Mouse (Mus musculus) CH12.LX (cell line): ENCODE data around the gene Ulk4. TPM values are rescaled to one million over a fixed set of nuclear protein-coding genes. Genes with fewer than 3 reads are reported as not detected.

Experiments
- DNase-seq: peaks from one replicate; pipeline ENCODE4 v3.0.0-alpha.2; 2013; ENCODE audit errors: extremely low read depth
- H3K27ac ChIP-seq: 2 replicates; pipeline ENCODE4 v1.5.1; 2012; ENCODE audit warnings: low read depth, mild to moderate bottlenecking, control low read depth, moderate library complexity; ENCODE audit not compliant: insufficient read depth
- H3K27me3 ChIP-seq: replicated peaks from 2 replicates; pipeline ENCODE3; 2012; ENCODE audit warnings: inconsistent platforms
- H3K36me3 ChIP-seq, 2 experiments: replicated peaks in 1 of 2; 2 replicates each; pipeline versions ENCODE3 to v1.6.1; 2012; ENCODE audit warnings: inconsistent platforms in 1 of 2, low read length in 1 of 2, mild to moderate bottlenecking in 1 of 2, mixed read lengths in 1 of 2, moderate library complexity in 1 of 2; ENCODE audit not compliant: control insufficient read depth in 1 of 2, insufficient read depth in 1 of 2
- H3K4me1 ChIP-seq, 2 experiments: 2 replicates each; pipeline ENCODE4 v1.6.1; 2012; ENCODE audit warnings: inconsistent platforms in 1 of 2, moderate library complexity in 1 of 2; ENCODE audit not compliant: insufficient read depth in 2 of 2, control insufficient read depth in 1 of 2
- H3K4me2 ChIP-seq: 2 replicates; pipeline ENCODE4 v1.6.1; 2012; ENCODE audit warnings: low read depth, mild to moderate bottlenecking, control low read depth; ENCODE audit not compliant: poor library complexity, insufficient read depth, severe bottlenecking
- H3K4me3 ChIP-seq, 3 experiments: fragments of 150-350 bp in 1 of 3; sonication (generic) in 1 of 3; replicated peaks in 1 of 3; 2 replicates each; pipeline versions ENCODE3 to v1.5.1; 2011 to 2012; ENCODE audit warnings: low read depth in 2 of 3, low read length in 2 of 3, mild to moderate bottlenecking in 2 of 3, moderate library complexity in 2 of 3, control low read depth in 1 of 3, improper control_type of control experiment in 1 of 3, inconsistent platforms in 1 of 3, mixed read lengths in 1 of 3; ENCODE audit not compliant: poor library complexity in 1 of 3
- H3K79me2 ChIP-seq: replicated peaks from 2 replicates; pipeline ENCODE4 v1.6.1; 2012; ENCODE audit warnings: mild to moderate bottlenecking, moderate library complexity; ENCODE audit not compliant: control insufficient read depth, poor library complexity, insufficient read depth, severe bottlenecking; ENCODE audit errors: extremely low read depth
- H3K9ac ChIP-seq: 2 replicates; pipeline ENCODE4 v1.6.1; 2012; ENCODE audit warnings: low read depth, mild to moderate bottlenecking, control low read depth, moderate library complexity; ENCODE audit not compliant: insufficient read depth
- H3K9me3 ChIP-seq: replicated peaks from 2 replicates; pipeline ENCODE3; 2012; ENCODE audit warnings: low read length, inconsistent platforms, mixed read lengths
- CHD1 ChIP-seq: IDR thresholded peaks from 2 replicates; pipeline ENCODE4 v1.6.1; 2012; ENCODE audit warnings: low read depth, low read length, improper control_type of control experiment, inconsistent platforms
- IRF4 ChIP-seq: IDR thresholded peaks from 2 replicates; pipeline ENCODE4 v1.6.1; 2014; ENCODE audit warnings: low read depth, mild to moderate bottlenecking, inconsistent platforms, low read length, improper control_type of control experiment
- JUN ChIP-seq: IDR thresholded peaks from 2 replicates; pipeline ENCODE4 v1.6.1; 2011; ENCODE audit warnings: low read depth, mild to moderate bottlenecking, low read length, improper control_type of control experiment, moderate library complexity; ENCODE audit not compliant: insufficient read depth
- KAT2A ChIP-seq: IDR thresholded peaks from 2 replicates; pipeline ENCODE4 v1.6.1; 2012; ENCODE audit warnings: low read length, improper control_type of control experiment, inconsistent platforms; ENCODE audit not compliant: insufficient replicate concordance
- MAFK ChIP-seq: IDR thresholded peaks from 2 replicates; pipeline ENCODE4 v1.6.1; 2011; ENCODE audit warnings: low read length, improper control_type of control experiment; ENCODE audit not compliant: insufficient replicate concordance
- MAZ ChIP-seq: IDR thresholded peaks from 2 replicates; pipeline ENCODE4 v1.6.1; 2012; ENCODE audit warnings: low read depth, mild to moderate bottlenecking, inconsistent platforms, low read length, improper control_type of control experiment, moderate library complexity
- MXI1 ChIP-seq: IDR thresholded peaks from 2 replicates; pipeline ENCODE4 v1.6.1; 2011; ENCODE audit warnings: mild to moderate bottlenecking, low read depth, low read length, improper control_type of control experiment
- MYC ChIP-seq: IDR thresholded peaks from 2 replicates; pipeline ENCODE4 v1.6.1; 2011; ENCODE audit warnings: low read depth, mild to moderate bottlenecking, improper control_type of control experiment, low read length
- NRF1 ChIP-seq: IDR thresholded peaks from 2 replicates; pipeline ENCODE4 v1.6.1; 2014; ENCODE audit warnings: low read depth, mild to moderate bottlenecking, inconsistent platforms, low read length, improper control_type of control experiment, moderate library complexity
- POLR2A ChIP-seq: IDR thresholded peaks from 2 replicates; pipeline ENCODE4 v1.6.1; 2011; ENCODE audit warnings: low read depth, mild to moderate bottlenecking, improper control_type of control experiment, low read length
- POLR2AphosphoS2 ChIP-seq: IDR thresholded peaks from 2 replicates; pipeline ENCODE4 v1.6.1; 2011; ENCODE audit warnings: low read depth, low read length, improper control_type of control experiment
- SIN3A ChIP-seq: IDR thresholded peaks from 2 replicates; pipeline ENCODE4 v1.6.1; 2012; ENCODE audit warnings: low read length, improper control_type of control experiment, inconsistent platforms
- TBP ChIP-seq: conservative IDR thresholded peaks from 2 replicates; pipeline ENCODE4 v1.6.1; 2011; ENCODE audit warnings: low read depth, low read length, improper control_type of control experiment
- UBTF ChIP-seq: IDR thresholded peaks from 2 replicates; pipeline ENCODE4 v1.6.1; 2012; ENCODE audit warnings: low read depth, mild to moderate bottlenecking, inconsistent platforms, low read length, improper control_type of control experiment, moderate library complexity
- USF2 ChIP-seq: conservative IDR thresholded peaks from 2 replicates; pipeline ENCODE4 v1.6.1; 2011; ENCODE audit warnings: low read depth, low read length, improper control_type of control experiment
- ZC3H11A ChIP-seq: IDR thresholded peaks from 2 replicates; pipeline ENCODE4 v1.6.1; 2012; ENCODE audit warnings: low read depth, mild to moderate bottlenecking, inconsistent platforms, low read length, improper control_type of control experiment
- ZMIZ1 ChIP-seq: IDR thresholded peaks from 2 replicates; pipeline ENCODE4 v1.6.1; 2012; ENCODE audit warnings: low read depth, mild to moderate bottlenecking, inconsistent platforms, low read length, improper control_type of control experiment
- dilution Hi-C: fragments of 300-500 bp; cut with MboI; formaldehyde crosslinking; loops from 2 replicates; pipeline ENCODE4 v1.14.3; 2020; ENCODE audit warnings: low sequenced_read_pairs; ENCODE audit not compliant: extremely low pct_unique_long_range_greater_than_20kb, extremely low pct_ligation_motif_present
- in situ Hi-C: fragments of 300-500 bp; cut with MboI; formaldehyde crosslinking; loops from 3 replicates; pipeline ENCODE4 v1.14.3; 2019; ENCODE audit warnings: low sequenced_read_pairs, low pct_ligation_motif_present, low pct_unique_long_range_greater_than_20kb, mixed read lengths
- polyA plus RNA-seq: library from polyadenylated mRNA; unstranded; fragments of >175 nt; gene quantifications from 2 replicates; pipeline ENCODE4 v1.2.1, GENCODE M21; 2012; ENCODE audit warnings: low read depth; ENCODE audit not compliant: insufficient read length
- total RNA-seq, 2 experiments: library from RNA; depleted of rRNA; stranded (reverse); fragments of 300-350 nt in 1 of 2; fragments of >200 nt in 1 of 2; gene quantifications; 2 replicates each; pipeline ENCODE4 v1.2.3; 2012 to 2014

The Ulk4 gene
- total and polyA plus RNA-seq, 3 experiments = 1.6 to 25.8 (median 18.5) TPM

GRCm38 (mm10) chr9:121075246-121075645 is 201.8 kb downstream of the Ulk4 start:
- no peaks in the 10 kb centered on the region for H3K27me3 ChIP-seq
- TF ChIP-seq NRF1 (no peak), ZC3H11A (no peak), UBTF (no peak), MYC (no peak), MXI1 (no peak), POLR2AphosphoS2 (no peak), MAZ (no peak)
- H3K4me3 ChIP-seq = no peak overlapping the region
- no peak overlapping the region for H3K9ac ChIP-seq
- H3K36me3 ChIP-seq = peaks cover 0 to 46% of the 10 kb centered on the region in 2 experiments
- dilution Hi-C loops = no loop called here
- no peak overlapping the region for H3K4me2 ChIP-seq
- H3K4me1 ChIP-seq = peaks cover 3 to 50% of the 10 kb centered on the region in 2 experiments
- no peaks in the 10 kb centered on the region for H3K79me2 ChIP-seq
- no peaks in the 10 kb centered on the region for H3K9me3 ChIP-seq
- in situ Hi-C loops = no loop called here
- DNase-seq = no peak
- H3K27ac ChIP-seq = no peak overlapping the region

GRCm38 (mm10) chr9:121074726-121075125 is 202.3 kb downstream of the Ulk4 start:
- Histone ChIP-seq H3K79me2 (no peaks in the 10 kb centered on the region), H3K4me1 (peaks cover 2 to 45% of the 10 kb centered on the region in 2 experiments; a peak in 3 of 4 replicates), H3K36me3 (peaks cover 0 to 49% of the 10 kb centered on the region in 2 experiments), H3K4me2 (no peak overlapping the region), H3K27me3 (no peaks in the 10 kb centered on the region), H3K9ac (no peak overlapping the region), H3K27ac (no peak overlapping the region), H3K9me3 (no peaks in the 10 kb centered on the region), H3K4me3 (no peak overlapping the region)
- TF ChIP-seq SIN3A = no peak
- no peak for TF ChIP-seq MAFK
- TF ChIP-seq CHD1 = no peak
- TF ChIP-seq UBTF = no peak
- no peak for TF ChIP-seq ZMIZ1
- TF ChIP-seq IRF4 = no peak
- no peak for TF ChIP-seq NRF1
- TF ChIP-seq POLR2A = no peak
- TF ChIP-seq TBP = no peak
- no peak for TF ChIP-seq JUN
- no peak for TF ChIP-seq KAT2A
- no peak for TF ChIP-seq ZC3H11A
- TF ChIP-seq USF2 = no peak
- in situ Hi-C loops (no loop called here), dilution Hi-C loops (no loop called here)
- DNase-seq = no peak
